Mouse (Mus musculus): ENCODE results near the gene Cog7.

The Cog7 gene

DNA sequence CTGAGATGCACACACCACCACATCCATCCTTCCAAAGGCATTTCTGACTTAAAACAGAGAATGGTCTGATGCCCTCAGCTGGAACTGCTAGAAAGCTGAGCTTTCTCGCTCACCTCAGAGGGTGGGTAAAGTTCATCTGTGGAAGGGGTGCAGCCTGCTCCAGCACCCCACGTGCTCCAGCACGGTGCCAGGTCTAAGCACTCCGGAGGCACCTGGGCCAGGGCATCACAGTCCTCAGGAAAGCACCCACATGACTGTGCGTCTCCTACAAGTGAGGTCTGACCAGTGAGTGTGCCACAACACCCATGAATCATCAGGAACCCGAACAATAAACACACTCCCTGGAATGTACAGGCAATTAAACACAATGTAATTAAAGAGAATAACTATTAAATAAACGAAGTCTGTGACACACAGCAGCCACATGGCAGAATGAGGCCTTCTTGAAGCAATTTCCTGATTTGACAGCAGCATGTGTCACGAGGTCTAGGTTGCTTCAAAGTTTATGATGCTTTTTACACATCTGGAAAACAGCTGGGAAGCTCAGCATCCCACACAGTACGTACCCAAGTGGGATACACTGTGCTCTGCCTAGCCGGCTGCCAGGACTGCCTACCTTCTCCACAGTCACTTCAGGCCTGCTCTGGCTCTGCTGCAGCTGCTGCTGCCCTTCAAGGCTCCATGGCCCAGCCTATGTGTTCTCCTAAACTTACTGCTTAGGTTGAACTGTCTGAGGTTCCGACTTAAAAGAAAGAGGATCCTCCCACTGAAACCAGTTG is 26.4 kb downstream of the Cog7 start:
- DNase-seq (ENCODE audit: low spot score), result no peak

DNA sequence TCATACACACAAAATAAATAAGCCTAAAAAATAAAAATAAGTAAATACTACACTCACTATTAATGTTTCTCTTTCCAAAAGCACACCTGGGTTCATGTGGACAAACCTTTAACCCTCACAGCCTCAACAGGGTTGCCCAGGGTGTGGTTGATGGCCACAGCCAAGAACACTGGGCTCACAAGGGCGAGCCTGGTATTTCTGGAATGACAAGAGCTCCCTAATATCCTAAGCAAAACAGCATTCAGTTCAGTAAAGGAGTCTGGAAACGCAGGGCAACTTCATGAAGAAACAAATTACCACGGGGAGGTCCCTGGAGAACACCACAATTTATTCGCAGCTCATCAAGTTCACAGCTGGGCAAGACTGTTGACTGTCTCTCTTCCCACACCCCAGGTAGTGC is 34.0 kb downstream of the Cog7 start:
- no peak for DNase-seq (ENCODE audit: low spot score)

DNA sequence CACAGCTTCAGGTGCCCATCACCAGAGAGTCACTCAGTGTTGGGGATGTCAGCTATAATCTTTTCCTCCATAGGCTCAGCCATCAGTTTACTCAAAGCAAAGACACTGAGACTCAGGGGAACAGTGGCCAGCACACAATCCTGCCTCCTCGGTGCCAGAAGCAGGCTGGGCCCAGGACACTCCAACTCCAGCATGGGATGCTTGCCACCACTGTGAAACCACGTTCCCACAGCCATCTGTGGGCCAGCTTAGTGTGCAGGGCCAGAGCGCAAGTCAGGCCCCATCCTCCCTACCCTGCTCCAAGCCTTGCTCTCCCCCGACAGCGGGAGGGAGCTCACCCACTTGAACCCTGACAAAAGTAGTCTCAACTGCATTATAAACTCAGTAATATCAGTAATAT is 35.3 kb downstream of the Cog7 start:
- no peak for DNase-seq (ENCODE audit: low spot score)

DNA sequence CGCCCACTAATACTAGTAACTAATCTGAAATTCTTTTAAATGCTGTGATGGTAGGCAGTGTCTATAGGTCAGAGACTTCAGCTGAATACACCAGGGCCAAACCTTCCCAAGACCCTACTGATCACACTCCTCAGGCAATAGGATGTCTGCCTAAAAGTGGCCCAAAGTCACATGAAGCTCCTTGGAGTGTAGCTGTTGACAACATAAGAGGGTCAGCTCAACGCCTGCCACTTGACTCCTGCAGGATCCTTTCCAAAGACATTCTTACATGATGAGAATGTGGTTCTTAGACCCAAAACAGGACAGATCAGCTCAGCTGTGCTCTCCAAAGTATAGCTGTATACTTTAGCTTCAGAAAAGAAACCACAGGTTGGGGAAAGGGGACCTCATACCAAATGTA is 39.1 kb downstream of the Cog7 start:
- DNase-seq (ENCODE audit: low spot score), result no peak

DNA sequence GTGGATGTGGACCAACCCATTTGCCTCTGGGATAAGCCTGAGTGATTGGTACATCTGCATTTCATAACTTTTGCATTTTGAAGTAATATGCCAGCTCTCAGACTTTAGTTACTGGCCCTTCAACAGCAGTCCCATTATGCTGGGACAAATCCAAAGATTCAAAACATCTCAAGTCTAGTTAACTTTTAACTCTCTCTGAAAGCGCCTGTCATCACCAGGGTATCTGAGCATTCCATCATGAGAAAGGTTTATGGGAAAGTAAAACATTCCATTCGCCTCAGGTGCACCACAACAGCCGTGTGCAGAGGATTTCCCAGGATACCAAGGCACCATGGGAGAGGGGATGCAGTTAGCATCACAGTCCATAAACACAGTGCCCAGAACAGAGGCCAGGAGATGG is 39.9 kb downstream of the Cog7 start:
- no peak for DNase-seq (ENCODE audit: low spot score)

DNA sequence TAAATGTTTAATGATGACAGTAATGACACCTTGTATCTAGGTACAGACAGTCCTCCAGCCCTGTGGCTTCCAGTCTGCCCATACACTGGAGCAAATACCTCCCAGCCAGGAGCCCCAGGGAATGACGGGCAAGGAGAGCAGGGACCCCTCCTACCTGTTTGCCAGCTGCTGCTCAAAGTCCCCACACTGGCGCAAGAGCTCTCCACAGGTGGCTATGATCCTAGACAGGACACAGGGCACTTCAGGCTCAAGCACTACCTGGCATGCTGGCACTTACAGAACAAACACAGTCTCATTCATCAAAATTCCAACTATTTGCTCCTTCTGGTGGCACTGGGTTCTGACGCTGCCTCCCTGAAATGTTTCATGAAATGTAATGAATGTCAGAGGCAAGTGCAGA is 40.5 kb downstream of the Cog7 start:
- no peak for DNase-seq (ENCODE audit: low spot score)

DNA sequence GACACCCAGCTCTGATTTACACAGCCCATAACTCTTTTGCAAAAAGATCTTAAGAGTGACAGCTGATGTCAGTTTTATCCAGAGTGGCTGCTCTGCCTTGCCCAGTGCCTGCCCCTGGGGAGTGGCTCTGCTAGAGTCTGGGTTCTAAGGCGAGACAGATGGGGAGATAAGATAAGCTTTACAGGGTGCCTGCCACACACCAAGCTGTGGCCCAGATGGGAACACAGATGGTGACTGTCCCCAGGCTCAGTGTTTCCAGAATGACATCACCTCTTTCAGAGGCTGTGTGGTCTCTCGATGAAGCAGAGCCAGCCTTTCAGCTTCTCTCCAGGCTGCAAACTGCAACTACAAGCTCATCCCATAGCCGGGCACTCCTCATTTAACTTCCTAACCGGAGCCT is 41.8 kb downstream of the Cog7 start:
- peak; percentile 58 for DNase-seq (ENCODE audit: low spot score)

DNA sequence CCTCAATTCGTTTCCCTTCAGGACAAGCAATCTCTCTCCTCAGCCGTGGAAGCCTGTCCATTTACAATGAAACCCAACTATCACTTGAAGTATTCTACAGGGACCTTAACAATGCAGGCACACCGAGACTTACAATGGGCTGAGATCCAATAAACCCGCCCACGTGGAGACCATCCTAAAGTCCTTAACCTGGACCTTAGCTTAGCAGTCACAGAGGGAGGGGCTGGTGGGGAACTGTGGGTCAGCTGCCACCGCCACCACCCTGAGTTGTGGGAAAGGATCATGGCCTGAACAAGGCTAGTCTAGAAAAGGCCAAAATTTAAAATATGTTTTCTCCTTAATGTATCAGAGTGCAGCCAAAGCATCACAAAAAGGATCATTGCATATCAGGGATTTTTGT is 42.3 kb downstream of the Cog7 start:
- no peak for DNase-seq (ENCODE audit: low spot score)

DNA sequence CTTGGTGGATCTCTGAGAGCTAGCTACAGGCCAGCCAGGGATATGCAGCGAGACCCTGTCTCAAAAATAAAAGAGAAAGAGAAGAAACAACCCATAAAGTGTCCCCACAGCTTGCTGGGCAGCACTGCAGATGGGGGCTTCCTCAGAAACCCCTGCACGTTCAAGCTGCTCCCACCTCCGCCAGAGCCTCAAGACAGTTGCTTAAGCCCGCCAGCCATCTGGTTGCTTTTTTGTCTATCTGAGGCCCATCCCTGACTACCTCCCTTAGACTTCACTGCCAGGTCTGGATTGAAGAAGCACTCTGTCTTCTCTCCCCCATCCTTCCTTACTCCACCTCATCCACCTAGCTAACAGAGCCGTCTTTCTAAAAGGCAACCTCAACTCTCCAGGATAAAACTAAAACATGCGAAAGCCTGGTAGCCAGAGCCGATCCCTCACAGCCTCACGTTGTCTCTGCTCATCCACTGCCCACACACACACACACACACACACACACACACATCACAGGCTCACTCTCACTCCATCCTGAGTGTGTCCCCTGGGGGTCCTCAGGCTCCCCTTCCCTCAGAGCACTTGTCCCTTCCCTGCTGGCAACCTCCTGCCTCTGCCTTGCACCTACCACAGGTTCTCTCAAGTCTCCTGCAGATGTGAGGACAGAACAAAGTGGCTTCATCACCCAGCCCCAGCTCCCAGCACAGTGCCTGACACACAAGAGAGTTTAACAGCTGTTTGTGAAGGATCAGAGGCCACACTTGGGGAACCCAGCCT is 43.2 kb downstream of the Cog7 start:
- no peak for DNase-seq (ENCODE audit: low spot score)

DNA sequence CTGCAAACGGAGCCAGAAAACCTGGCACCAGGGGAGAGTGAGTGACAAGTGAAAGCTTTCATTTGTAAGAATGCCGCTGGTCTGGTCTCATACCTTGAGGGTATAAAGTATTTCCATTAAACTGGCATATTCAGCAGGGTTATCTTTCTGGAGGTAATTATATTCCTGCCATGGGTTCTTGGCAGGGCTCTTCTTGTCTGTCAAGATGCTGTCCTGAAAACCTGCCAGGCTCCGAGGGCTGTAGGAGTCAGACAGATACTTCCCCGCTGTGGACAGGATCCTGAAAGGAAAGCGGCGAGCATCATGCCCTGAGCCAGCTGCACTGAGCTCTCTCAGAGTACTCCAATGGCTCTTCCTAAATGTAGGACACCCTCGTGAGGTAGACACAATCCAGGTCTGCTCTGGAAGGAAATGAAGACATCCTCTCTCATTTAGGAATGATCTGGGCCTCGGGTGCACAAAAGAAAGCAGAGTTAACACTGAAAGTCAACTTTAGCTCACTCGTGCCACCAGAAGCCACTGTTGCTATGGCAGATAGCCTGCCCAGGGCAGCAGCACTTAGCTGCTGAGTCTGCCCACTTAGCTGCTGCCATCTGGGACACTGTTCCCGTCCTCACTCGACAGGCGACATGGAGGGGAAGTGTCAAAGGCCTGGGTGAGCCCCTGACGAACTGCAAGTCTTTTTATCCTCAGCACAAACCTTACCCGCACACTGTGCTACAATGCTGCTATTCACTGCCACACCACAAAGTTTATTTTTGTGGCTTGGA is 44.5 kb downstream of the Cog7 start:
- no peak for DNase-seq (ENCODE audit: low spot score)

DNA sequence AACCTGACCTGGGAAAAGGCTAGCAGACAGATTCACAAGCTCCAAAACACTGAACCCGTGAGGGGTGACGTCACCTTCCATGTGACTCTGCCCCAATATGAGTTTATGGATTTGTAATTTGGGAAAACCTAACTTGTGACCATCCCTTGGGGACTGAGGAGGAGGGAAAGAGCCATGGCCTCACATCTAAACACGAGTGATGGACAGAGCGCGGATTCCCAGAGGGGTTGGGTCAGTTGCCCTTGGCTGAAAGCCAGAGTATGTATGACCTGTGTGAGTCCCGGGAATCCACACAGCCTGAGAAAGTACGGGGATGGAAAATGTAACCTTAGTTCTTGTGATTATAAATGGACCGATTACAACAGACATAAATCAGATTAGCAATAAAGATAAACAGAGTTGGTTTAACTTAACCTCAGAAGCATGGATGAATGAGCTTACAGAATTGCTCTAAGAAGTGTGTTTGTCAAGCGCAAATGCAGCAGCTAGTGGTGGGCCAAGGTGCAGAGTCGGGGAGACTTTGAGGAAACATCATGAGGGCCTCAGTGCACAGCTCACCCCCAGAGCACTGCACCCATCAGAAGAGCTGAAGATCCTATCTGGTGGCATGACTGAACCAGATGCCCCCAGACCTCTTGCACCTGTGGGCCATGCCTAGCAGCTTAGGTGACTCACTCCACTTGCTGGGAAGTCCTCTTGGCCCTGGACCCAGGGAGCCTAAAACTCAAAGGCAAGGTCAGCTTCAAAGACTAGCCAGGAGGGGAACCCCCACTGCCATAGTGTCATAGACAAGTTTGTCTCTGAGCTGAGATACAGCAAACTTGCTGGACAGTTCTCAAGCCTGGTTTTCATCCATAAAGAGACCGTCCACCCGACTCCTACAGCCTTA is 45.4 kb downstream of the Cog7 start:
- DNase-seq (ENCODE audit: low spot score), result no peak

DNA sequence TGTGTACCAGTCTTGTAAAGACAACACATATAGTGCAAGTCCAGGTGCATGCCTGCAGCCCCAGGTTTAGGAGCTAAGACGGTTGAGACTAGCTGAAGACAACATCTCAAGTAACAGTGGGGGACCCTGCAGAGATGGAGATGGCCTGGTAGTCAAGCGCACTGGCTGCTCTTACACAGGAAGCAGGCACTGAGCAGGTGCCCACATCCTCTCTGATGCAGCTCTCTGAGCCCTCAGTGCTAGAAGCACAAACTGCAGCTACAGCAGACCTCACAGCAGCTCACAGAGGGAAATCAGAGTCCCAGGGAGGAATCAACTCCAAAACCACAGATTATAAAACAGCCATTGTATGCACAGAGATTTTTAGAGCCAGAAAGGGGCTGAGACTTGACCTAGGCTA is 47.2 kb downstream of the Cog7 start:
- no peak for DNase-seq (ENCODE audit: low spot score)

DNA sequence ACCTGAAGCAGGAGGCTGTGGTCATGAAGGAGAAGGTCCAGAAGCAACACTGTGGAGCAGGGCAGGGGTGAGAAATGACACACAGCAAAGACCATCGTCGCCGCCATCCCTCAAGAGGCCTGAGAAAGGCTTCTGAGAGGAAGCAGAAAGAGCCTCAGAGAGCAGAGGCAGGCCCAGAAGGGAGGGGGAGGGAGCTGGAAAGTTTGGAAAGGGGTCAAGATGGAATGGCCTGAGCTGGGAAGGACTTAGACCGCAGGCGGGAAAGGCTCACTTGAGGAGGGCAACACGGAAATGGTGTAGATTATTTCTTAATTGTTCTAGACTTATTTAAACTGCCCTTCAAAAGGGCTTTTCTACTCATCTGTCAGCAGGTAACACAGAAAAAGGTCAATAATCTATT is 47.8 kb downstream of the Cog7 start:
- DNase-seq (ENCODE audit: low spot score), result no peak

DNA sequence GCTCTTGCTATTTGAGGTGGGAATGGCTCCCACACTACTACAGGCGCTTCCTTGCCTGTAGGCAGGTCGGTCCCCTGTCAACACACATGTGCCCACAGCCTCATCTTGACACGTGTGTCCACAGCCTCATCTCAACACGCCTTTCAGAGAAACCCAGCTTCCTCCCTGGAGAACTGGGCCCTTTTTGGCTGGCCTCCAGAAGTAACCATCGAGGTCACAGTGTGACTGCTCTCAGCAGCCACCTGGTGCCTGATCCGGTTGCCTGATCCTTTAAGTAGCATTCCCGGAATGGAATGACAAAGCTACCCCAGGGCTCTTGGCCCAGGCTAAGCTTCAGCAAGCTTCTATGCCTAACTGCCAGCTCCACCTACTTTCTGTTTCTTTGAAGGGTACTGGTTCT is 50.3 kb downstream of the Cog7 start:
- DNase-seq (ENCODE audit: low spot score), result no peak

DNA sequence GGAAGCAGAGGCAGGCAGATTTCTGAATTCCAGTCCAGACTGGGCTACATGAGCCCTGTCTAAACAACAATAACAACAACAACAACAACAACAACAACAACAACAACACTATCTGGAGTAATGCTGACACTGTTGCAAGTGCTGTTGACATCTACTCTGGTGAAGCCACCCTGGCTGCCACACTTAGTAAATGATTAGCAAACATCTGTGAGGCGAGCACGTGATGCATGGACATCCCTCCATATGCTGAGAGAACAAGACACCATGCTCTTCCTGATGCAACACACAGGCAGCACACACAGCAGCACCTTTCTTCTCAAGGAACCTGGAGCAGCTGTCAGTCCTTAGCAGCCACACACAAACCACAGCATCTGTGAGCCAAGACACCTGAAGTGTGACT is 53.6 kb downstream of the Cog7 start:
- no peak for DNase-seq (ENCODE audit: low spot score)

DNA sequence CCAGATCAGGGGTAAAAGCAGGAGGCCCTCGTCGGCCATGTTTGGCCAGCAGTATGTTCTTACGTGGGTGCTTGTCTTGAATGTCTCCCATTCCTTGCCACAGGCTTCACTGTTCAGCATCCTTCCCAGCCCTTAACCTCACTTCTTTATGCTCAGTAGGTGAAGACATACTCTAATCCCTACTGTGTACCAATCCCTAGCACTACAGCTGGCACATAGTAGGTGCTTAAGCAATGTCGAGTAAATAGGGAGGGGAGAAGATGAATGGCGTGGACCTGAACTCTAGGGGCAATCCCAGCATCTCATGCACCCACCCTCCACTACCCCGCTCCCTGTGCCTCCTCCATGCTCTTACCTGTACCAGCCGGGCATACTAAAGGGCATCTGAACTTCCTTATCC is 57.1 kb downstream of the Cog7 start:
- DNase-seq (ENCODE audit: low spot score), result no peak

DNA sequence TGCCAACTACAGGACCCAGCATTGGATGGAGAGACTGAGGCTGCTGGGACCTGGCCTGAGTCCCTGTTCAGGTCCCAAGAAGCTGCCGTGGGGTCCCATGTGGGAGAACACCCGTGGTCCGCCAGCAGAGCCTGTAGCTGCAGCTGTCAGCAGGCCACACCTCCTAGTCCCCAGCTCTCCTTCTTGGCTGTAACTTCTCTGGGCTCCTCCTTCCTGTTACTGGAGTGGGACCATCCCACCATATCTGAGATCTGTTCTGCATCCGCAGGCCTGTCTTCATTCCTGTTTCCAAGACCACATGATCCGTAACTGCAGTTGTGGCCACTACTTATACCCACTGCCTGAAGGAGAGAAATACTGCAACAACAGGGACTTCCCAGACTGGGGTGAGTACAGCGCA is 67.6 kb downstream of the Cog7 start:
- no peak for DNase-seq (ENCODE audit: low spot score)

DNA sequence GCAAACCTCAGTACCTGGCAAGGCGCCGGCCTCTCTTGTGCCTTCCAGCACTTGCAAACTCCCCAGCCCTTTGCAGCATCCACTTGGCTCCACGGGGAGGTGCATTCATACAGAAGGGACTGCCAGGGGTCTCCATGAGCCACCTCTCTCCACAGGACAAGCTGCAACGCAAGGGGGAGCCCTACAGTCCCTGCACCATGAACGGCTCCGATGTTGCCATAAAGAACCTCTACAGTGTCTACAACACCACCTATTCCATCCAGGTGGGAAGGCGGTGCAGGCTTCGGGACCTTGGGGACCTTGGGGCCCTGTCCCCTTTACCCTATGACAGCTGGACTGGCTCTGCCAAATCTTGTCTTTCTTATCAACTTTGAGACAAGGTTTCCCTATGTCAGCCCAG is 69.3 kb downstream of the Cog7 start:
- DNase-seq (ENCODE audit: low spot score), result no peak

DNA sequence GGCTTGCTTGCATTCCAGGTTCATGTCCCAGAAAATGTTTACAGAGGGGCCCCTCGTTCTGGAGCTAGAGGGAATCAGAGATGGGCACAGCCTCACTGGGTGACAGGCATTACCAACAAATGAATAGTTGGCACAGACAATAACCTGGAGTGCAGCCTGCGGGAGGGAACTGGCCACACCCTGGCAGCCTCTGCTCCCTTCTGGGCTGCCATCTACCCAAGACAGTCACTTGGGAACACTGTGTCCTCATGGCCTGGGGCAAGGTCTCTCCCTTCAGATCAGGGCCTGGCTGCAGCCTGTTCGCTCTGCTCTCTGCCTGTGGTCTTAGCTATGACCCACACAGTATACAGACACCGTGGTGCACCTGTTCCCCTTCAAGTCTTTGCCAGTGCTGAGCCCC is 74.6 kb downstream of the Cog7 start:
- DNase-seq (ENCODE audit: low spot score), result no peak

DNA sequence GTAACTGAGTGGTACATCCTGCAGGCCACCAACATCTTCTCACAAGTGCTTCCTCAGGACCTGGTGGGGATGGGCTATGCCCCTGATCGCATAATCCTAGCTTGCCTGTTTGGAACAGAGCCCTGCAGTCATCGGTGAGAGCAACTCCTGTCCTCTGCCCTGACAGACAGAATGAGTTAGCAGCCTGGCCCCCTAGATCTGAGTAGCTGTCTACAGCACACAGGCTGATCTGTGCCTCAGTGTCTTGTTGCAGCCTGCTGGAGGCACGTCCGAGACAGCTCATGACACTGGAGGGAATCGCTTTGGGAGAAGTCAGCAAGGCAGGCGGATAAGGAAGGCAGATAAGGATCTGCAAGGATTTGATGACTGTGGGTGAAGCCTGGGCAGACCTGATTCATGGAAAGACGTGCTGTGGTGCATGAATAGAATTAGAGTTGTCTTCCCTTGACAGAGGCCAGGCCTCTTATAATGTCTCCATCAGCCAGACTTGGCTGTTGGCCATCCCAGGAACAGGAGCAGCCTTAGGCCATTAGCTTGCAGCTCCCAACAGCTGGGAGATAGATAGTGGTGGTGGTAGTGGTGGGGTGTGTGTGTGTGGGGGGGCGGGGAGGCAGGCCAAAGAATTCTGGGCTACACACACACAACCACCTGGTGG is 78.6 kb downstream of the Cog7 start:
- no peak for DNase-seq (ENCODE audit: low spot score)

DNA sequence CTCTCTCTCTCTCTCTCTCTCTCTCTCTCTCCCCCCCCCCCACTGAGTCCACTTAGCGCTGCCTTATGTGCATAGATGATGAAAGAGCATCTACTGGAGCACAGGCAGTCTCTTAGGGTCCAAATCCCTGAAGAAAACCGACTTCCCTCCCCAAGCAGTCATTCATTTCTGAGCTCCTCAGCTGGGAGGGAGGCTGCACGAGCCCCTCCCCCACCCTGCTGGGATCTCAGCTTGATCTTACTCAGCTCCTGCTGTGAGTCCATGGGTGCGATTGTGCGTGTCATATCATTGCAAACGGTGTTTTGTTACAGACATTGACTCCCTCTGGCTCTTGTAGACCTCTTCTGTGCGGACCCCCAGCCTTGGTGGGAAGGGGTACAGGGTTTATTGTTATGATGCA is 81.6 kb downstream of the Cog7 start:
- no peak for DNase-seq (ENCODE audit: low spot score)

DNA sequence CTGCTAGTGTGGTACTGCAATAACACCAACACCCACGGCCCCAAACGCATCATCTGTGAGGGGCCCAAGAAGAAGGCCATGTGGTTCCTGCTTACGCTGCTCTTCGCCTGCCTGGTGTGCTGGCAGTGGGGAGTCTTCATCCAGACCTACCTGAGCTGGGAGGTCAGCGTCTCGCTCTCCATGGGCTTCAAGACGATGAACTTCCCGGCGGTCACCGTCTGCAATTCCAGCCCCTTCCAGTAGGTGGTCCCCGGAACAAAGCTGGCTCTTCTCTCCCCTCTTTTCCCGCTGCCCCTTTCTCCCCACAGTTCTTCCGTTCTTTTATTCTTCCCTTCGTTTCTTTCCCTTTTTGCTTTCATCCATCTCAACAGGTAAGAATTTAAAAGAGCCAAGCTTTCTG is 82.2 kb downstream of the Cog7 start:
- DNase-seq (ENCODE audit: low spot score), result no peak

Measured in left cerebral cortex, adult 11 months (tissue).